Mouse (Mus musculus) heart, postnatal 10 days (tissue): ENCODE data around the gene Clnk. TPM values are rescaled to one million over a fixed set of nuclear protein-coding genes. Genes with fewer than 3 reads are reported as not detected.

Source experiments
- DNase-seq, 2 experiments: peaks; one replicate each; pipeline ENCODE4 v3.0.0; 2021
- intact Hi-C: fragments of 180-260 bp; cut with DNase I; formaldehyde crosslinking; loops from one replicate; pipeline ENCODE4 v1.15.1; 2025
- total RNA-seq, 2 experiments: library from RNA; stranded (reverse); gene quantifications; 2 replicates each; pipeline ENCODE4 v1.2.3; 2021

Clnk gene
- total RNA-seq, 2 experiments from 2014 or later: not detected

DNA sequence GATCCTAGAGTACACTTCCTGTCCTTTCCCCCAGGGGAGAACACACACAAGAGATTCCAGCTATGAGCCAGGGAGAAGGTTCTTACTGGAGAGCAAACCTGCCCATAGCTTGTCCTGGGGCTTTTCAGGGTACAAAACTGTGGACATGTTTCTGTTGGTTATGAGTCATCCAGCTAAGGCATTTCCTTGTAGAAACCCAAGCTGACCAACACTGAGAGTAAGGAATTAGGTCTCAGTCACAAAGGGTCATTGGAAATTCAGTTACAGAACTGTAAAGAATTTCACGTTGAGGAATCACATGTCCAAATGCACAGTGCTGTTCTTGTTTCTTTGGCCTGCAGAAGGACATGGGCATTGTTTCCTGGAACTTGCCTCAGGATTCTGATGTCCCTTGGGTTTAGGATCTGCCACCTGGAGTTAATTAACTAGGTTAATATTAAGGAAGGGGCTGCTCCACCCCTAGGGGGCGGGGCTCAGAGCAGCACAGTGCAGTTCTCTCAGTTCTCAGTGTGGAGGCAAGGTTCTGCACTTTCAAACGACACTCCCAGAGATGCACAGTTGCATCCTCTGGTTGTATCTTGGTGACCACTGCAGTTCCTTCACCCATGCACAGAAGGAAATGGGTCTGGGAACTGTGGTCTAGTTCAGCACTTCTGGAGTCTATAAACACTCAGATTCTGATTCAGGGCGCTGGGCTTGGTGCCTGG lies 18.4 kb downstream of the Clnk start:
- intact Hi-C loops: no loop called here

DNA sequence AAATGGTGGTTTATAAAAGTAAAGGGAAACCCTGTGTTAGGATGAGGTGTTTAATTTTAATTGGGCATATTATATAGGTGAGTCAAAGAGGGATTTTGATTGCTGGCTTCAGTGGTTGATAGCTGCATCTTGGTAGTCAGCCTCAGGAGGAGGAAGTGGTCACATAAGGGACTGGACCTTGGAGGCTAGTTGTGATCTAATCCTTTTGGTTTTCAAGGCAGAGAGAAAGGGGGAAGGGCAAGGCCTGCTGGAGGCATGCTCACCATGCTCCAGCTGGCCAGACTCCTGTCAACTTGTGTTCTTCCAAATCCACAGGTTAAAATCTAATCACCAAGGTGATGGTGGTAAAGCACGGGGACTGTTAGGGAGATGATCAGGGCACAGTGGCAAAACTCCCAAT lies 19.0 kb downstream of the Clnk start:
- DNase-seq: no peak
- intact Hi-C loops: no loop called here

More for the DNA sequence above, 18.4 kb downstream of the Clnk start:
- no peak for DNase-seq

- intact Hi-C loops: no loop called here
- DNase-seq: no peak
Measured at GRCm38 (mm10) chr5:38850171-38850570, 26.4 kb downstream of the Clnk start.

DNA sequence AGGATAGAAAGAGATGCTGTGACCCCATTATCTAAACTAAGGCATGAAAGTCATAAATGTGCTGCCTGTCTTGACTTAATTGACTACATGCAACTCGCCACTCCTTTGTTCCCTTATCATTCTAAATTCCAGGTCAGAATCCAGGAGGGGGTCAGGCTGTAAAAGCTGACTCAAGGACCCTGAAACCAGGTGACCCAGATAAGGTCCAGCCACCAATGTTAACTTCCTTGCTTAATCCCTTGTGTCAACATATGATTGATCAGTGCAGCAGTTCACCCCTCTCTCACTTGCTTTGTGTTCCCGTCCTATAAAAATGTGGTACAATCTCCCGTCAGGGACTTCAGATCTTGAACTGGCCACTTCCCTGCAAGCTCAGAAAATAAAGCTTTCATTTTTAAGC lies 31.1 kb downstream of the Clnk start:
- intact Hi-C loops: no loop called here
- no peak for DNase-seq

DNA sequence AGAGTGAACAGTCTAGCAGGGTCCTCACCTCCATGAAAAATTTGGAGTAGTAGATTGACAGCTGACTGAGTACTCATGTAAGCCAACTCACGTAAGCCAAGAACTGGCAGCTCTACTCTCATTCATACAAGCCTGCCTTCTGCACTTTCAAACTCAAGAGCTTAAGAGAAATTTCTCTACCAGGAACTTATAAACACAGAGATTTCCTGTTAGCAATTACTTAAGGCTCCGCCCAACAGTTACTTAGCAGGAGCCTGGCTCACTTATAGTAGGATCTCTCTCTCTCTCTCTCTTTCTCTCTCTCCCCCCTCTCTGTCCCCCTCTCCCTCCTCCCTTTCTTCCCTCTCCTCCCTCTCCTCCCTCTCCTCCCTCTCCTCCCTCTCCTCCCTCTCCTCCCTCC lies 32.3 kb downstream of the Clnk start:
- no peak for DNase-seq
- intact Hi-C loops: no loop called here

DNA sequence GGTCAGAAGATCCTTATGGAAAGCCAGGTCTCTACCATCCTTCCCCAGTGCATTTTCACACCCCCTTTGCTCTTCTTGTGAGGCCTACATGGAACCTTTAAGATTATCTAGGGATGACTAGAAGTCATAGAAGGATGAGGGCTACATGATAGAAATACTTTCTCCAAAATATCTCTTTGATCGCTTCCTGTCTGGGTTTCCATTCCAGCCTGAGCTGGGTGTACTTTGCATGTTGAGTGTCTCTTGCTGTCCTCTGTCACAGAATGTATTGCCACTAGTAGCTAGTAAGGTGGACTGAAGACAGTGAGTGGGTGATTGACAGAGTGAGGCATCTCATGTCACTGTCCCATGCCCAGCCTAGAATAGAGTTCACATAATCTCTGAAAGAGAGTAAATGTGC lies 36.6 kb downstream of the Clnk start:
- no peak for DNase-seq
- intact Hi-C loops: no loop called here

DNA sequence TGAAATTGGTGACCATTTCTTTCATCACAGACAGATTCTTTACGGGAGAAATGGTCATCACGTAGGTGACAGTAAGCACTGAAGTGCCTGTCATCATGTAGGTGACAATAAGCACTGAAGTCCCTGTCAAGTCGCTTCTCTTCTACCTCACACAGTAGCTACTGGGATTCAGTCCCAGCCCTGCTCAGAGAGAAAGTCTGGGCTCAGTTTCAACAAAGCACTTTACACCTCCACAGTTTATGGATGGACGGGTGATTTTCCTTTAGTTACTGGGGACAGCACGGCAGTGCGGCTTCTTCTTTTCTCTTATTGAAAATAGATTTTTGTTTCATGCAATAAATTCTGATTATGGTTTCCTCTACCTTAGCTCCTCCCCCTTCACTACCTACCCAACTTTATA lies 49.3 kb downstream of the Clnk start:
- intact Hi-C loops: no loop called here
- no peak for DNase-seq

GRCm38 (mm10) chr5:38826586-38826985 lies 50.0 kb downstream of the Clnk start:
- DNase-seq: no peak
- intact Hi-C loops: no loop called here

- no peak for DNase-seq
- intact Hi-C loops: no loop called here
Measured at GRCm38 (mm10) chr5:38824132-38824965, 52.3 kb downstream of the Clnk start.

DNA sequence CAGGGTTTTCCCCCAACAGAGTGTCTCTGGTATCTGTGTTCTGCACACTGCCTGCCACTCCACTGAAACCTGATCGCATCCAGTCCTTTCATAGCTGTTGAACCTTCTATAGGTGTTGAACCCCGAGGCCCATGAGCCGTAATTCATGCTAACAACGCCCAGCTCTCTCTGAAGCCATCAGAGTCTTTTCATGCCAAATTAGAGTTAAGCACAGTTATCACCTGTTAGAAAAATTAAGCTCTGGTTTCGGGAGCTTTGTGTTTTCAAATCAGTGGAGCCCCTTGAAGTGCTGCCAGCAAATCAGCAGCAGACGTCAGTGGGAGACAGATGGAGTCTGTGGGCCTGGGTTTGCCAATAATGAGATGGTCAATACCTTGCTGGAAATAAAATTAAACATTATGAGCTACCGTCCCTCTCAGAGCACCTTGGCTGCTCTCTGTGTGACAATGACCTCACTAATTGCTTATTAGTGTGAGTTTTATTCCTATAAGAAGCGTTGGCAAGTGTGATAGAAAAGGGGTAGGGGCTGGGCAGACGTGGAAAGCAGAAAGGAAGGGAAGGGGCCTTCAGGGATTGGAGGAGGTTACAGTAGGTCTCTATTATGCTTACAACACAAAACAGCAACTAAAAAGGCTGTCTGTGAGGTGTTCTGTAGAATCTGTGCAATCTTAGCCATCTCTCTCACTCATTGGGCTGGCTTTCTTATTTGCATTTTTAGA lies 63.1 kb downstream of the Clnk start:
- DNase-seq: no peak
- intact Hi-C loops: no loop called here

DNA sequence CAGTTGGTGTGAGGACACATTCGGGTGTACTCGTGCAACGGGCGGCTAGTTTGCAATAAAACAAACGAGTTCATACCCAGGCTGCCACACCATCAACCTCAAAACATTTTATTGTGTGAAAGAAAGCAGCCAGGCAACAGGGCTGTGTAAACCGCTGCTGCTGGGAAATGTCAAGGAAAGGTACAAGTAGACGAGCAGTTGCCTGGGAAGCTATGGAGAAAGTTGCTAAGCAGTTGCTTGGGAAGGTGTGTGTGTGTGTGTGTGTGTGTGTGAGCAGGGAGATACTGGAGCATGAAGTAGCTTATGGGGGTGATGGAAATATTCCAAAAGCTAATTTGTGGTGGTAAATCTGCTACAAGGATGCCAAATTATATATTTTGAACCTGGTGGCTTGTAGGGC lies 63.7 kb downstream of the Clnk start:
- intact Hi-C loops: no loop called here
- no peak for DNase-seq

GRCm38 (mm10) chr5:38812386-38812785 lies 64.2 kb downstream of the Clnk start:
- DNase-seq: no peak
- intact Hi-C loops: no loop called here

DNA sequence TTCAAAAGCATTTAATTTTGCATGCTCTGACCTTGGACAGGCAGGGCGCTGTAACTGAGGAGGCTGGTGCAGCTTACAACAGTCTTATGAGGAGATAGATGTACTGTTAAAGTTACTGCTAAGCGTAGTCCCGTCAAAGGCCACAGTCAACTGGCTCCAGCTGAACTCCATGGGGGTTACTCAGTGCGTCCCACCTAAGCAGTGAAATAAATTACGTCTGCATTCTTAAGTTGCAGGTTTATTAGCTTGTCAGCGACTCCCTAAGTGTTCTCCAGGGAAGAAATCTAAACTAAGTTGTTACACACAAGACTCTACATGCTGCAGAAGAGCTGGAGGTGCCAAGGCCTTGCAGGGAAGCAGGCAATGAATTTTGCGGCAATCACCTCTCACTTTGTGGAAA lies 77.7 kb downstream of the Clnk start:
- intact Hi-C loops: no loop called here
- DNase-seq: no peak

GRCm38 (mm10) chr5:38795139-38795538 lies 81.5 kb downstream of the Clnk start:
- DNase-seq: no peak
- intact Hi-C loops: no loop called here

GRCm38 (mm10) chr5:38791116-38791515 lies 85.5 kb downstream of the Clnk start:
- intact Hi-C loops: no loop called here
- no peak for DNase-seq

- intact Hi-C loops: loop anchor here (5.0 to 10.0 kb wide), 2 partner anchors 108 to 636 kb away; no protein-coding TSS in a partner anchor
- no peak for DNase-seq
Measured at GRCm38 (mm10) chr5:38788820-38789219, 87.8 kb downstream of the Clnk start.

DNA sequence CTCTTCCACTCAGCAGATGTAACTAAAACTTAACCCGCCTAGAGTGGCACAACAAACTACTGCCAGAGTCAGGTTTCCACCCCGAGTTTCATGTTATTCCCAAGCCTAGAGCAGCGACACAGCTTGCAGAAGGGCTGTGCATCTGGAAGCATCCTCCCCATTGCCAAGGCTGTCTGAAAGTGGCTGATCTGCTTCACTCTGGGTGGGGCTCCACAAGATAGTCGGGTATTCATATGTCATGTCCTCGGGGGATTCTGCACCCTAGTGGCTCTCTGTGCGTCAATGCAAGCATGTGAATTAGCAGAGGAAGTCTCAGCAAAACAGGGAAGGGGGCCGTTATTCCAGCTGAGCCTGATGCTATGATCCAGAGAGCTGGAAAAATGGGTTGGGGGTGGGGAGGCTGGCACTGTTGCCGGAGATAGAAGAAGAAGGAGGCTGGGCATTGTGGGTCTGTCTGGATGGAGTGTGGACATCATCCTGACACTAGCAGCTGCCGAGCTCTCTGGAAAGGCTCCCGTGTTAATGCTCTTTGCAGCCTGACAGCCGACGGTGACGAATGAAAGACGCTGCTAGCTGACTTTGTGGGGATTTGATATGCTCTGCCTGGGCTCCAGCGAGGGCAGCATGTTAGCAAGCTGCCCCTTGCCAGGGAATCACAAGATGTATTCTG lies 88.6 kb downstream of the Clnk start:
- DNase-seq: peak; percentile 22 to 26
- intact Hi-C loops: loop anchor here (5.0 to 10.0 kb wide), 2 partner anchors 109 to 637 kb away; no protein-coding TSS in a partner anchor

DNA sequence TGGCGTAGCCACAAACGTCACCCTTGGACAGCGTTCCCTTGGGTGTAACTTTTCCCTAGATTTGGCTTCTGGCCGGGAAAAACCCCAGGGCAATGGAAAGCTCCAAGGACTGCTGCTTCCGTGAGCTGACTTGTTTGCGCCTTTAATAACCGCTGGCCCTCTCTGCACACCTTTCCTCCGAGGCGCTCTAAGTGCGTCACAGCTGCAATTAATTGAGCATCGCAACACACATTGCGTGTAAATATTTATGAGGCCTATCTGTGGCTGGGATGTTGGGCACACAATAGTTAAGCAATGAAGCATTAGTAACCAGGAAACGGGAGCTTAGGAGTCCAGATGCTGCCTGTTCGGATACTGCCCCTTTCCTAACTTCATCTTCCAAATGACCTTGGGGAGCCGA lies 90.5 kb downstream of the Clnk start:
- intact Hi-C loops: loop anchor here (5.0 to 10.0 kb wide), 2 partner anchors 111 to 639 kb away; no protein-coding TSS in a partner anchor

DNA sequence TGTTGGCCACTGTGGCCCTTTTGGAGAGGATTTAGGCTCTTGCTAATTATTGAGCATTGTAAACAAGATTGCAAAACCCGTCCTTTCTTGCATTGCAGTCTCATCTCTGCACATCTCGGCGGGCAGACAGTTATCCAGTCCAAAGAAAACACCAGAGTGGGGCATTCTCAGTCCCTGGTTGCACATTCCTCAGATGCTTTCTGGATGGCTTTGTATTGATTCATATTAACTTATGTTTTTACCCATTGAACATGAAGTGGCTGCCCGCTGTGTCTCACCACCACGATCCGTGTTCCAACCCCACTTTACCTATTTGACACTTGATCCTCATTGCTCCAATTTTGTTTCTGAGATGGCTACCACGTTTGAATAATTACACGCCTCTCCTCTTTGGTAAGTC lies 90.9 kb downstream of the Clnk start:
- intact Hi-C loops: loop anchor here (5.0 to 10.0 kb wide), 2 partner anchors 112 to 639 kb away; no protein-coding TSS in a partner anchor
- no peak for DNase-seq

More for the DNA sequence above, 90.5 kb downstream of the Clnk start:
- DNase-seq: no peak

GRCm38 (mm10) chr5:38781813-38782212 lies 94.8 kb downstream of the Clnk start:
- intact Hi-C loops: loop anchor here (2.0 to 10.0 kb wide), 3 partner anchors 643 to 1179 kb away; no protein-coding TSS in a partner anchor
- DNase-seq: peak; percentile 74 to 85
